Mouse (Mus musculus) small intestine, adult 2 months (tissue): Measurements from ENCODE around the gene Itga9.

Experiments
- CTCF ChIP-seq: fragments of 200-500 bp; IDR thresholded peaks from 2 replicates; pipeline ENCODE4 v1.5.1; 2012; ENCODE audit warnings: low read depth, mild to moderate bottlenecking, control low read depth, inconsistent platforms, low read length, moderate library complexity, mixed read lengths; ENCODE audit not compliant: insufficient replicate concordance, insufficient read length; ENCODE audit errors: extremely low read depth
- POLR2A ChIP-seq: fragments of 200-500 bp; IDR thresholded peaks from 2 replicates; pipeline ENCODE4 v1.6.1; 2012; ENCODE audit warnings: low read depth, mild to moderate bottlenecking, control low read depth, inconsistent platforms, low read length, moderate library complexity

DNA sequence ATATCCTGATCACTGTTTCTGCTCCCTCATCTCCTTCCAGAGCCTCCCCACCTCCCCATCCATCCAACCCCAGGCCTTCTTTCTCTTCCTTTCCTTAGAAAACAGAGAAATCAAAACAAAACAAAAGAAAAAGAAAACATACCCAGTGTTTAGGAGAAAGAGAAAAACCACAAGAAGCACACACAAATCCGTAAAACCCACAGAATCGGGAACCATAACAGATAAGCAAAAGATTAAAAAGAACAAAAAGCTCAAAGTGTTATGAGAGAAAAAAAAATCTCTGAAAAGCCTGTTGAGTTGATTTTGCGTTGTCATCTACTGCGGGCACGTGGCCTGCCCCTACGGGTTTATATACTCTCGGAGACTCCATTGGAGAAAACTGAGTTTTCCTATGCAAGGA is 77.0 kb downstream of the Itga9 start:
- TF ChIP-seq CTCF (no peak), POLR2A (no peak)
